Mouse (Mus musculus): ENCODE measurements at regions not wholly inside any gene's neighbourhood (a gene's known extent, or its start where the extent isn't known, plus 50 kb on each side); places are given as distances from the start of the nearest gene placed in this dataset.

- WGBS, result 57% methylated on average over 2 of the region's 2 CpGs
- no peak overlapping the region for H3K4me3 ChIP-seq
- no peak overlapping the region for H3K27ac ChIP-seq
- no peaks in the 10 kb centered on the region for H3K27me3 ChIP-seq (ENCODE audit: insufficient read depth, poor library complexity, severe bottlenecking)
- no peaks in the 10 kb centered on the region for H3K36me3 ChIP-seq
- no peak for DNase-seq (ENCODE audit: low spot score)
- no peaks in the 10 kb centered on the region for H3K9me3 ChIP-seq
- H3K4me1 ChIP-seq, result no peaks in the 10 kb centered on the region
Measured at GRCm38 (mm10) chr8:7994905-7995304, 666.1 kb downstream of the Efnb2 start.

GRCm38 (mm10) chr8:7988820-7989219, 672.2 kb downstream of the Efnb2 start:
- WGBS, result 85% methylated on average over 3 of the region's 3 CpGs
- no peak for DNase-seq (ENCODE audit: low spot score)
- H3K4me1 ChIP-seq, result no peaks in the 10 kb centered on the region
- H3K27me3 ChIP-seq (ENCODE audit: insufficient read depth, poor library complexity, severe bottlenecking), result no peaks in the 10 kb centered on the region
- no peaks in the 10 kb centered on the region for H3K36me3 ChIP-seq
- no peak overlapping the region for H3K4me3 ChIP-seq
- H3K9me3 ChIP-seq, result no peaks in the 10 kb centered on the region
- H3K27ac ChIP-seq, result no peak overlapping the region

GRCm38 (mm10) chr8:7977020-7977419, 684.0 kb downstream of the Efnb2 start:
- H3K27me3 ChIP-seq (ENCODE audit: insufficient read depth, poor library complexity, severe bottlenecking), result no peaks in the 10 kb centered on the region
- H3K9me3 ChIP-seq, result no peaks in the 10 kb centered on the region
- WGBS, result 65% methylated on average over 6 of the region's 6 CpGs
- no peaks in the 10 kb centered on the region for H3K36me3 ChIP-seq
- no peaks in the 10 kb centered on the region for H3K4me1 ChIP-seq
- no peak overlapping the region for H3K4me3 ChIP-seq
- H3K27ac ChIP-seq, result no peak overlapping the region
- DNase-seq (ENCODE audit: low spot score), result no peak

- no peak overlapping the region for H3K4me3 ChIP-seq
- H3K4me1 ChIP-seq, result no peaks in the 10 kb centered on the region
- WGBS, result 83% methylated on average over 4 of the region's 4 CpGs
- no peaks in the 10 kb centered on the region for H3K27me3 ChIP-seq (ENCODE audit: insufficient read depth, poor library complexity, severe bottlenecking)
- H3K27ac ChIP-seq, result no peak overlapping the region
- H3K36me3 ChIP-seq, result no peaks in the 10 kb centered on the region
- DNase-seq (ENCODE audit: low spot score), result no peak
- no peaks in the 10 kb centered on the region for H3K9me3 ChIP-seq
Measured at GRCm38 (mm10) chr8:7973791-7974190, 687.3 kb downstream of the Efnb2 start.

GRCm38 (mm10) chr8:7964276-7964675, 696.8 kb downstream of the Efnb2 start:
- no peak for DNase-seq (ENCODE audit: low spot score)
- no peak overlapping the region for H3K4me3 ChIP-seq
- no peaks in the 10 kb centered on the region for H3K9me3 ChIP-seq
- WGBS, result 84% methylated on average over 2 of the region's 2 CpGs
- H3K27me3 ChIP-seq (ENCODE audit: insufficient read depth, poor library complexity, severe bottlenecking), result no peaks in the 10 kb centered on the region
- no peaks in the 10 kb centered on the region for H3K36me3 ChIP-seq
- no peak overlapping the region for H3K27ac ChIP-seq
- H3K4me1 ChIP-seq, result no peaks in the 10 kb centered on the region; the same call in 1 of the 2 replicates

GRCm38 (mm10) chr8:7956745-7957144, 704.3 kb downstream of the Efnb2 start:
- no peak overlapping the region for H3K4me3 ChIP-seq
- H3K27ac ChIP-seq, result no peak overlapping the region
- no peaks in the 10 kb centered on the region for H3K27me3 ChIP-seq (ENCODE audit: insufficient read depth, poor library complexity, severe bottlenecking)
- H3K9me3 ChIP-seq, result no peaks in the 10 kb centered on the region
- H3K4me1 ChIP-seq, result no peaks in the 10 kb centered on the region
- H3K36me3 ChIP-seq, result no peaks in the 10 kb centered on the region
- DNase-seq (ENCODE audit: low spot score), result no peak

GRCm38 (mm10) chr8:7954851-7955250, 706.2 kb downstream of the Efnb2 start:
- no peak for DNase-seq (ENCODE audit: low spot score)
- Histone ChIP-seq H3K4me1 (no peaks in the 10 kb centered on the region), H3K27me3 (ENCODE audit: insufficient read depth, poor library complexity, severe bottlenecking) (no peaks in the 10 kb centered on the region), H3K4me3 (no peak overlapping the region), H3K9me3 (no peaks in the 10 kb centered on the region), H3K27ac (no peak overlapping the region), H3K36me3 (no peaks in the 10 kb centered on the region)
- 90% methylated on average over 3 of the region's 3 CpGs for WGBS

- Histone ChIP-seq H3K27me3 (ENCODE audit: insufficient read depth, poor library complexity, severe bottlenecking) (no peaks in the 10 kb centered on the region), H3K36me3 (no peaks in the 10 kb centered on the region), H3K27ac (no peak overlapping the region)
Measured at GRCm38 (mm10) chr8:7945966-7946775, 714.9 kb downstream of the Efnb2 start.

GRCm38 (mm10) chr8:7936596-7936995, 724.4 kb downstream of the Efnb2 start:
- no peaks in the 10 kb centered on the region for H3K9me3 ChIP-seq
- WGBS, result 83% methylated on average over 2 of the region's 2 CpGs

More at GRCm38 (mm10) chr8:7945966-7946775, 714.9 kb downstream of the Efnb2 start:
- Histone ChIP-seq H3K4me1 (no peaks in the 10 kb centered on the region), H3K9me3 (no peaks in the 10 kb centered on the region), H3K4me3 (no peak overlapping the region)
- WGBS, result 83% methylated on average over 10 of the region's 10 CpGs
- no peak for DNase-seq (ENCODE audit: low spot score)

GRCm38 (mm10) chr8:7919416-7919815, 741.6 kb downstream of the Efnb2 start:
- Histone ChIP-seq H3K27me3 (ENCODE audit: insufficient read depth, poor library complexity, severe bottlenecking) (no peaks in the 10 kb centered on the region), H3K36me3 (no peaks in the 10 kb centered on the region), H3K27ac (no peak overlapping the region), H3K4me3 (no peak overlapping the region), H3K9me3 (no peaks in the 10 kb centered on the region), H3K4me1 (no peaks in the 10 kb centered on the region)
- 73% methylated on average over 8 of the region's 8 CpGs for WGBS
- DNase-seq (ENCODE audit: low spot score), result no peak

More at GRCm38 (mm10) chr8:7936596-7936995, 724.4 kb downstream of the Efnb2 start:
- no peaks in the 10 kb centered on the region for H3K36me3 ChIP-seq
- no peak for DNase-seq (ENCODE audit: low spot score)
- no peaks in the 10 kb centered on the region for H3K27me3 ChIP-seq (ENCODE audit: insufficient read depth, poor library complexity, severe bottlenecking)
- H3K4me1 ChIP-seq, result no peaks in the 10 kb centered on the region
- H3K27ac ChIP-seq, result no peak overlapping the region
- no peak overlapping the region for H3K4me3 ChIP-seq

- DNase-seq (ENCODE audit: low spot score), result no peak
- 65% methylated on average over 3 of the region's 3 CpGs for WGBS
- H3K4me3 ChIP-seq, result no peak overlapping the region
- no peaks in the 10 kb centered on the region for H3K9me3 ChIP-seq
- no peaks in the 10 kb centered on the region for H3K36me3 ChIP-seq
- H3K27me3 ChIP-seq (ENCODE audit: insufficient read depth, poor library complexity, severe bottlenecking), result no peaks in the 10 kb centered on the region
- H3K27ac ChIP-seq, result no peak overlapping the region
- no peaks in the 10 kb centered on the region for H3K4me1 ChIP-seq
Measured at GRCm38 (mm10) chr8:7894338-7894737, 766.7 kb downstream of the Efnb2 start.

GRCm38 (mm10) chr8:7853169-7853568, 807.9 kb downstream of the Efnb2 start:
- DNase-seq (ENCODE audit: low spot score), result no peak
- no peak overlapping the region for H3K4me3 ChIP-seq
- H3K27ac ChIP-seq, result no peak overlapping the region
- H3K4me1 ChIP-seq, result no peaks in the 10 kb centered on the region
- H3K9me3 ChIP-seq, result no peaks in the 10 kb centered on the region
- WGBS, result 74% methylated on average over 1 of the region's 1 CpGs
- no peaks in the 10 kb centered on the region for H3K27me3 ChIP-seq (ENCODE audit: insufficient read depth, poor library complexity, severe bottlenecking)
- H3K36me3 ChIP-seq, result no peaks in the 10 kb centered on the region

GRCm38 (mm10) chr8:7850573-7850972, 810.5 kb downstream of the Efnb2 start:
- Histone ChIP-seq H3K27ac (no peak overlapping the region), H3K4me1 (no peaks in the 10 kb centered on the region), H3K27me3 (ENCODE audit: insufficient read depth, poor library complexity, severe bottlenecking) (no peaks in the 10 kb centered on the region), H3K4me3 (no peak overlapping the region), H3K9me3 (no peaks in the 10 kb centered on the region), H3K36me3 (no peaks in the 10 kb centered on the region)
- DNase-seq (ENCODE audit: low spot score), result no peak

- Histone ChIP-seq H3K4me3 (no peak overlapping the region), H3K27me3 (ENCODE audit: insufficient read depth, poor library complexity, severe bottlenecking) (no peaks in the 10 kb centered on the region), H3K4me1 (no peaks in the 10 kb centered on the region), H3K9me3 (no peaks in the 10 kb centered on the region), H3K27ac (no peak overlapping the region), H3K36me3 (no peaks in the 10 kb centered on the region)
- 67% methylated on average over 5 of the region's 5 CpGs for WGBS
- DNase-seq (ENCODE audit: low spot score), result no peak
Measured at GRCm38 (mm10) chr8:7831948-7832347, 829.1 kb downstream of the Efnb2 start.
